Mouse (Mus musculus): ENCODE results near the gene Tmem52.
"Not testable (repeated sequence)": the region's sequence is repeated elsewhere in the genome, so short reads cannot be mapped to it uniquely, and the experiment has no call there.

Gene Tmem52

GRCm38 (mm10) chr4:155472716-155473290, 3.9 kb downstream of the Tmem52 start:
- DNase-seq: no peak

- DNase-seq: no peak
Measured at GRCm38 (mm10) chr4:155473319-155473718, 4.4 kb downstream of the Tmem52 start.

GRCm38 (mm10) chr4:155473796-155474195, 4.9 kb downstream of the Tmem52 start:
- DNase-seq: not testable (repeated sequence)

GRCm38 (mm10) chr4:155481381-155482124, 12.6 kb downstream of the Tmem52 start:
- peak; percentile 61 to 77 for DNase-seq

GRCm38 (mm10) chr4:155482125-155482480, 13.2 kb downstream of the Tmem52 start:
- DNase-seq: no peak

GRCm38 (mm10) chr4:155482733-155483540, 14.0 kb downstream of the Tmem52 start:
- no peak for DNase-seq

GRCm38 (mm10) chr4:155485521-155485920, 16.6 kb downstream of the Tmem52 start:
- no peak for DNase-seq

GRCm38 (mm10) chr4:155487746-155488145, 18.8 kb downstream of the Tmem52 start:
- peak in 1 of 2 experiments; percentile 10 for DNase-seq

GRCm38 (mm10) chr4:155488232-155489025, 19.5 kb downstream of the Tmem52 start:
- DNase-seq: peak in 1 of 2 experiments; percentile 22

GRCm38 (mm10) chr4:155489101-155489970, 20.4 kb downstream of the Tmem52 start:
- DNase-seq: no peak

GRCm38 (mm10) chr4:155490456-155490855, 21.5 kb downstream of the Tmem52 start:
- peak in 1 of 2 experiments; percentile 11 for DNase-seq

GRCm38 (mm10) chr4:155490990-155491504, 22.1 kb downstream of the Tmem52 start, which contains the start of gene Gnb1:
Gene Gnb1, plus strand, starts transcription at chr4:155491361.
- peak; percentile 88 to 98 for DNase-seq

GRCm38 (mm10) chr4:155491529-155492130, 22.7 kb downstream of the Tmem52 start:
- DNase-seq: no peak

GRCm38 (mm10) chr4:155492131-155492633, 23.3 kb downstream of the Tmem52 start:
- DNase-seq: peak; percentile 38 to 57

GRCm38 (mm10) chr4:155494891-155495290, 26.0 kb downstream of the Tmem52 start:
- no peak for DNase-seq

GRCm38 (mm10) chr4:155497963-155498362, 29.0 kb downstream of the Tmem52 start:
- DNase-seq: no peak

- no peak for DNase-seq
Measured at GRCm38 (mm10) chr4:155501126-155501525, 32.2 kb downstream of the Tmem52 start.

- DNase-seq: no peak
Measured at GRCm38 (mm10) chr4:155505067-155505466, 36.2 kb downstream of the Tmem52 start.

- DNase-seq: no peak
Measured at GRCm38 (mm10) chr4:155505671-155506295, 36.9 kb downstream of the Tmem52 start.

- DNase-seq: no peak
Measured at GRCm38 (mm10) chr4:155508614-155509013, 39.7 kb downstream of the Tmem52 start.
